Mouse (Mus musculus): ENCODE measurements around the gene Camkk2.
A peak's percentile ranks its signal among the peaks of the same experiment; 100 is the strongest.

Gene Camkk2

GRCm38 (mm10) chr5:122780791-122781432, 1.7 kb upstream of the Camkk2 start:
- no peak for DNase-seq

- peak in 1 of 2 experiments; percentile 38 for DNase-seq
These were observed 680 bp downstream of the Camkk2 start for GRCm38 (mm10) chr5:122778231-122779226.

- DNase-seq, result no peak
These were observed 1.9 kb downstream of the Camkk2 start for GRCm38 (mm10) chr5:122777322-122777721.

GRCm38 (mm10) chr5:122775646-122776286, 3.4 kb downstream of the Camkk2 start:
- no peak for DNase-seq

- DNase-seq, result no peak
These were observed 4.2 kb downstream of the Camkk2 start for GRCm38 (mm10) chr5:122774743-122775611.

GRCm38 (mm10) chr5:122773756-122774155, 5.5 kb downstream of the Camkk2 start:
- no peak for DNase-seq

GRCm38 (mm10) chr5:122771428-122771827, 7.8 kb downstream of the Camkk2 start:
- DNase-seq, result no peak

- DNase-seq, result peak; percentile 89 to 93
These were observed 8.4 kb downstream of the Camkk2 start for GRCm38 (mm10) chr5:122770806-122771261.

GRCm38 (mm10) chr5:122770304-122770703, 8.9 kb downstream of the Camkk2 start:
- peak; percentile 46 to 53 for DNase-seq

GRCm38 (mm10) chr5:122769101-122769568, 10.1 kb downstream of the Camkk2 start:
- no peak for DNase-seq

GRCm38 (mm10) chr5:122767283-122767682, 11.9 kb downstream of the Camkk2 start:
- DNase-seq, result no peak

- DNase-seq, result peak; percentile 80 to 88
These were observed 15.2 kb downstream of the Camkk2 start for GRCm38 (mm10) chr5:122764032-122764464.

GRCm38 (mm10) chr5:122763271-122764031, 15.8 kb downstream of the Camkk2 start:
- peak; percentile 43 to 44 for DNase-seq

- peak; percentile 58 to 75 for DNase-seq
These were observed 22.5 kb downstream of the Camkk2 start for GRCm38 (mm10) chr5:122756680-122757079.

- no peak for DNase-seq
These were observed 23.1 kb downstream of the Camkk2 start for GRCm38 (mm10) chr5:122756144-122756543.

- no peak for DNase-seq
These were observed 23.6 kb downstream of the Camkk2 start for GRCm38 (mm10) chr5:122755620-122756019.

- no peak for DNase-seq
These were observed 24.7 kb downstream of the Camkk2 start for GRCm38 (mm10) chr5:122754477-122754876.

GRCm38 (mm10) chr5:122747950-122748349, 31.3 kb downstream of the Camkk2 start:
- no peak for DNase-seq

- DNase-seq, result no peak
These were observed 35.3 kb downstream of the Camkk2 start for GRCm38 (mm10) chr5:122743880-122744422.

- no peak for DNase-seq
These were observed 42.4 kb downstream of the Camkk2 start for GRCm38 (mm10) chr5:122736761-122737160.

- no peak for DNase-seq
These were observed 43.4 kb downstream of the Camkk2 start for GRCm38 (mm10) chr5:122735853-122736252.
